Mouse (Mus musculus) mouse embryonic stem cell (cell line): Measurements from ENCODE around the gene Gm39653.

ENCODE experiments used
- in situ Hi-C, 2 experiments: fragments of 300-500 bp; cut with MboI; formaldehyde crosslinking; loops; 1 replicate in 1 of 2; 3 replicates in 1 of 2; pipeline ENCODE4 v1.14.3; 2019 to 2020; ENCODE audit warnings: low sequenced_read_pairs in 2 of 2, low pct_unique_long_range_greater_than_20kb in 1 of 2, mixed read lengths in 1 of 2; ENCODE audit not compliant: unreplicated experiment in 1 of 2

Gene Gm39653

GRCm38 (mm10) chr1:63667949-63668851 is 52.4 kb downstream of the Gm39653 start:
- in situ Hi-C loops = loop anchor here in 1 of 2 experiments (10.0 kb wide), 1 partner anchor 777 kb away; no protein-coding TSS in a partner anchor

GRCm38 (mm10) chr1:63668852-63669160 is 53.0 kb downstream of the Gm39653 start:
- in situ Hi-C loops = loop anchor here in 1 of 2 experiments (10.0 kb wide), 1 partner anchor 776 kb away; no protein-coding TSS in a partner anchor
